Mouse (Mus musculus) limb, embryonic 14.5 days (tissue): ENCODE measurements at regions not wholly inside any gene's neighbourhood (a gene's known extent, or its start where the extent isn't known, plus 50 kb on each side); places are given as distances from the start of the nearest gene placed in this dataset.

Experiments used
- ATAC-seq: fragments of 200-750 bp; cut with Nextera tagmentation; 2 replicates; pipeline ENCODE4 v1.8.0; 2017; ENCODE audit warnings: low read depth, moderate number of reproducible peaks, moderate TSS enrichment; ENCODE audit not compliant: low FRiP score
- DNase-seq: peaks from one replicate; pipeline ENCODE4 v3.0.0-alpha.2; 2015; ENCODE audit warnings: low spot score
- H3K27ac ChIP-seq: fragments of 300-500 bp; sonication (generic); replicated peaks from 2 replicates; pipeline ENCODE4 v1.5.1; 2014; ENCODE audit warnings: low read depth, mild to moderate bottlenecking, low read length, moderate library complexity, mixed read lengths
- H3K27me3 ChIP-seq: fragments of 300-500 bp; sonication (generic); 2 replicates; pipeline ENCODE4 v1.6.1; 2014; ENCODE audit warnings: low read length, mixed read lengths; ENCODE audit not compliant: control insufficient read depth, insufficient read depth
- H3K36me3 ChIP-seq: fragments of 300-500 bp; sonication (generic); 2 replicates; pipeline ENCODE4 v1.6.1; 2014; ENCODE audit warnings: mild to moderate bottlenecking, low read length, moderate library complexity, mixed read lengths; ENCODE audit not compliant: control insufficient read depth, insufficient read depth
- H3K4me1 ChIP-seq: fragments of 300-500 bp; sonication (generic); 2 replicates; pipeline ENCODE4 v1.6.1; 2014; ENCODE audit warnings: antibody characterized with exemption, low read length, mixed read lengths; ENCODE audit not compliant: control insufficient read depth, insufficient read depth
- H3K4me2 ChIP-seq: fragments of 300-500 bp; sonication (generic); replicated peaks from 2 replicates; pipeline ENCODE4 v1.6.1; 2014; ENCODE audit warnings: low read depth, mild to moderate bottlenecking, low read length, moderate library complexity; ENCODE audit not compliant: severe bottlenecking
- H3K4me3 ChIP-seq: fragments of 300-500 bp; sonication (generic); replicated peaks from 2 replicates; pipeline ENCODE4 v1.5.1; 2014; ENCODE audit warnings: low read length
- H3K9ac ChIP-seq: fragments of 300-500 bp; sonication (generic); 2 replicates; pipeline ENCODE4 v1.6.1; 2014; ENCODE audit warnings: mild to moderate bottlenecking, low read depth, low read length, moderate library complexity; ENCODE audit not compliant: severe bottlenecking
- H3K9me3 ChIP-seq: fragments of 300-500 bp; sonication (generic); 2 replicates; pipeline ENCODE4 v1.6.1; 2016; ENCODE audit warnings: low read length; ENCODE audit not compliant: control insufficient read depth
- POLR2A ChIP-seq: fragments of 200-500 bp; IDR thresholded peaks from 2 replicates; pipeline ENCODE4 v1.8.0; 2012; ENCODE audit warnings: inconsistent platforms, mild to moderate bottlenecking, moderate library complexity, borderline replicate concordance; ENCODE audit not compliant: insufficient read depth, insufficient read length; ENCODE audit errors: extremely low read depth
- WGBS: fragments of 180-500 bp; shearing (Covaris S2); extraction: QIAGEN DNeasy Blood & Tissue Kit; methylation state at CpG from one replicate; pipeline ENCODE4 v1.1.7; 2014; 5-methylcytosine and 5-hydroxymethylcytosine counted together

DNA sequence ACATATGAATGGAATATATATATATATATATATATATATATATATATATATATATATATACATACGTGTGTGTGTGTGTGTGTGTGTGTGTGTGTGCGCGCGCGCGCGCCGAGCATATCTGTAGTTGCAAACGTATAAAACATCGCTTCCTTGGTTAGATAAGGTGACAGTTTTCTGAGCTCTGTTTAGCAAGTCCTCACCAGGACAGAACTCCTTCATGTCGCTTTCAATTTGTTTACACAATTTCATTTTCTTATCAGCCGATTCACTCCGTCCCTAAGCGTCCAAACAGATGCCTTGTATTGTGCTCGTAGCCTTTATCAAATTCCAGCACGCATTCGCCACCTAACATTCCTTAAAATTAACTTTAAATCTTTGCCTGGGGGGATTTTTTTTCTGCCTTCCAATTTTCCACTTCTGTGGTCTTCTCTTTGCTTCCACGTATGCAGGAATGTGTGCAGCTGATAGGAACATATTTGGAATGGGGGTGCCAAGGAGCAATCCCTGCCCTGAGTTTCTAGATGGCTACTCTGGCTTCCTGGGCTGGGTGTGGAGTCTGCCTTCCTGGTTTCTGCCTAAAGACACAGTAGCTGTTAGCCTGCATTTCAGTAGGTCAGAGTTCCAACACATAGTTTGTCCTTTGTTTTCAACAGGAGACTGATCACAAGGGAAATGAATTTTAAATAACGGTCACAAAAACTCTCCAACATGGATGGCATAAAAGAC is 575.7 kb downstream of the Robo2 start:
- DNase-seq (no peak), ATAC-seq (no peak)
- no peak overlapping the region for H3K27ac ChIP-seq
- TF ChIP-seq POLR2A = no peak
- WGBS = 82% methylated on average over 19 of the region's 19 CpGs
- no peak overlapping the region for H3K9ac ChIP-seq
- no peaks in the 10 kb centered on the region for H3K9me3 ChIP-seq
- no peaks in the 10 kb centered on the region for H3K4me1 ChIP-seq
- no peaks in the 10 kb centered on the region for H3K27me3 ChIP-seq
- H3K36me3 ChIP-seq = no peaks in the 10 kb centered on the region
- H3K4me3 ChIP-seq = no peak overlapping the region
- H3K4me2 ChIP-seq = no peak overlapping the region

DNA sequence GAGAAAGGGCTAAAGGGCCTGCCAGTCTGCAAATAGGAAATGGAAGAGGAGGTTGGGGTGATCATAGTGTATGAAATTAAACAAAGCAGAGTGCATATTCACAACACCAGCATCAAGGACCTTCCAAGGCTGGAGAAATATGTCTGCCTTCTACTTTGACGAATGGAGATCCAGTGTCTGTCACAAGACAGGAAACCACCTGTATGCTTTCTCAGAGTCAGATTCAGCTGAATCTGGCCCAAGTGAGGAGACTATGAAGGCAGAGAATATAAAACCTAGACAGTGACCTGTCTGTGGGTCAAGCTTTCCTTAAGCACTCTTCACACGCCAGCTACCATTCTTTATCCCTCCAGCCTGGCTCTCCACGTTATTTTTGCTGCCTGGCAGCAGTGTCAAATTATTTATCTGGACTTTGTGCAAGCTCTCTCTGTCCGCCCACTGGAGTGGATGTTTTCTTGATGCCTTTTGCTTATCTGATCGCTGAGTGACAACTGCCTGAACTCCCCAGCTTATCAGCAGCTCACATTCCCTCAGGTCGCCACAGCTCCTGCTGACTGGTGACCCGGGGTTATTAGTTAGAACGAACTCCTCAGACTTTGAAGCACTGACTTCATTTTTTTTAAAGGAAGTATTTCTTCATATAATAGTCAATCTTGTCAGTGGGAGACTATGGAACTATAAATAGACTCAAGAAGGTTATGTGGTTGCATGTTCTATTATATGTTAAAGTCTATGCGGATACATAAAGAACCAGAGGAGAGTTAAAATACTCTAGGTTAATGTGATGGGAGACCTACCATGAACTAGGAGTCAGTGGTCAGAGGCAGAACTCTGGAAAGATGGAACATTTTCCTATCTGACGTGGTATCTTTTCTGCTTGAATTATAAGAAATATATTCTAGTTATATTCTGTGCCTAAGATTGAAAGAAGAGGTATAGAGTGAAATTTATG is 590.0 kb downstream of the Robo2 start:
- Histone ChIP-seq H3K9ac (no peak overlapping the region), H3K4me3 (no peak overlapping the region), H3K9me3 (no peaks in the 10 kb centered on the region), H3K4me2 (no peak overlapping the region), H3K4me1 (no peaks in the 10 kb centered on the region), H3K27me3 (no peaks in the 10 kb centered on the region), H3K27ac (no peak overlapping the region), H3K36me3 (no peaks in the 10 kb centered on the region)
- DNase-seq = no peak
- no peak for TF ChIP-seq POLR2A
- no peak for ATAC-seq
- 72% methylated on average over 10 of the region's 10 CpGs for WGBS

GRCm38 (mm10) chr16:73804572-73804971 is 607.1 kb downstream of the Robo2 start:
- 80% methylated on average over 3 of the region's 3 CpGs for WGBS
- ATAC-seq (no peak), DNase-seq (no peak)
- H3K4me3 ChIP-seq = no peak overlapping the region
- no peaks in the 10 kb centered on the region for H3K27me3 ChIP-seq
- no peak overlapping the region for H3K4me2 ChIP-seq
- no peaks in the 10 kb centered on the region for H3K36me3 ChIP-seq
- no peak overlapping the region for H3K9ac ChIP-seq
- TF ChIP-seq POLR2A = no peak
- no peak overlapping the region for H3K27ac ChIP-seq
- H3K4me1 ChIP-seq = no peaks in the 10 kb centered on the region
- H3K9me3 ChIP-seq = no peaks in the 10 kb centered on the region

GRCm38 (mm10) chr16:73796528-73797171 is 615.0 kb downstream of the Robo2 start:
- H3K36me3 ChIP-seq = no peaks in the 10 kb centered on the region
- H3K27me3 ChIP-seq = no peaks in the 10 kb centered on the region
- DNase-seq (no peak), ATAC-seq (no peak)
- H3K4me2 ChIP-seq = no peak overlapping the region
- no peaks in the 10 kb centered on the region for H3K9me3 ChIP-seq
- H3K9ac ChIP-seq = no peak overlapping the region
- TF ChIP-seq POLR2A = no peak
- H3K27ac ChIP-seq = no peak overlapping the region
- H3K4me1 ChIP-seq = no peaks in the 10 kb centered on the region
- 73% methylated on average over 6 of the region's 6 CpGs for WGBS
- no peak overlapping the region for H3K4me3 ChIP-seq

- Histone ChIP-seq H3K27ac (no peak overlapping the region), H3K4me1 (no peaks in the 10 kb centered on the region), H3K27me3 (no peaks in the 10 kb centered on the region), H3K4me2 (no peak overlapping the region), H3K9ac (no peak overlapping the region), H3K4me3 (no peak overlapping the region), H3K9me3 (no peaks in the 10 kb centered on the region), H3K36me3 (no peaks in the 10 kb centered on the region)
- 94% methylated on average over 2 of the region's 2 CpGs for WGBS
- DNase-seq = no peak
- no peak for ATAC-seq
- no peak for TF ChIP-seq POLR2A
These were observed 626.6 kb downstream of the Robo2 start for GRCm38 (mm10) chr16:73785074-73785438.
